Mouse (Mus musculus) adrenal gland, adult 2 months (tissue): ENCODE data around the gene Olfr49. TPM values are rescaled to one million over a fixed set of nuclear protein-coding genes. Genes with fewer than 3 reads are reported as not detected.
"Not testable (repeated sequence)": the region's sequence is repeated elsewhere in the genome, so short reads cannot be mapped to it uniquely, and the experiment has no call there.

ENCODE experiments used
- DNase-seq: peaks from one replicate; pipeline ENCODE4 v3.0.0; 2021
- polyA plus RNA-seq: library from polyadenylated mRNA; depleted of rRNA; stranded (reverse); fragments of >200 nt; gene quantifications from 2 replicates; pipeline ENCODE4 v1.2.3, GENCODE M21; 2012; rRNA removed
- total RNA-seq, 2 experiments: library from RNA; stranded (reverse); gene quantifications; 2 replicates each; pipeline ENCODE4 v1.2.3; 2021

Gene Olfr49
- total and polyA plus RNA-seq, 3 experiments, result not detected

DNA sequence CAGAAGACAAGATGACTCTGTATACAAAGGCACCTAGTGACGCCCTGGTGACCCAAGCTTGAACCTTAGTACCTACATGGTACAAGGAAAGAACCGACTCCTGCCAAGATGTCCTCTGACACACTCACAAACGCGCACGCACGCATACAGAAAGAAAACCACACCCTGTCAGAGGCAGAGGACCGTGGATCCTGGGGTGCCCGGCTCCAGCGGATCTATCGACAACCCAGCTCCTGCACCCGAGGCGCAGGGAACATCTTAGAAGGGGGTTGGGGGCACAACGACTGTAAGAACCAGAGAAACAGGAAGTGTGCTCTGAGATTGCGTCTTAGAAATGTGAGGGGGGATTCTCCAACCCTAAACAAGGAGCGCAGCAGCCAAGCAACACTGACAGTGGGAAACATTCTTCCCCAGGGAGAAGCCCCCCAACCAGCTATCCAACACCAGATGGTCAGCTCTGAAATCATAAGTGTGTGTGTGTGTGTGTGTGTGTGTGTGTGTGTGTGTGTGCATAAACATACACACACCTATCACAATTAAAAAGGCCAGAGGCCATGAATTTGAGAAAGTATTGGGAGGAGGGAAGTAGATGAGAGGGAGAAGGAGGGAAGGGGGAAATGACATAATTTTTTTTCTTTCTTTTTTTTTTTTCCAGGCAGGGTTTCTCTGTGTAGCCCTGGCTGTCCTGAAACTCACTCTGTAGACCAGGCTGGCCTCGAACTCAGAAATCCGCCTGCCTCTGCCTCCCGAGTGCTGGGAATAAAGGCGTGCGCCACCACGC is 53.4 kb downstream of the Olfr49 start:
- DNase-seq, result no peak

DNA sequence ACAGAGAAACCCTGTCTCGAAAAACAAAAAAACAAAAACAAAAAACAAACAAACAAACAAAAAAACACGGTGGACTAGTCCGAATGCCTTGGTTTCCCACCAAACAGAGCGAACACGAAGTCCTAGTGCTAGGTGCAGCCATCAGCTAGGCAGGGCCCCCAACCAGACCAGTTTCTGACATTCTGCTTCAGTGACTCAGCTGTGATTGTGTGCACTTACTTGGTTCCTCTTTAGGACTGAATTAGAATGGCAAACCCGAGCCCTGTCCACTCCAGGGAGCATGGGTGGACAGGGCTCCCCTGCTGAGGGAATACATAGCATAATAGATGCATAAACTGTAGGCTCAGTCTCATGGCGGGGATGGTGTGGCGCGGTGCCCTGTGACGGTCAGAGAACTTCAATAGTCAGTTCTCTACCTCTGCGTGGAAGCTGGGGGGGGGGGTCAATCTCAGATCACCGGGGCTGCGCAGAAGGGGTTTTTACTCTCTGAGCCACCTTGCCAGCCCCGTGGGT is 54.0 kb downstream of the Olfr49 start:
- DNase-seq, result no peak

DNA sequence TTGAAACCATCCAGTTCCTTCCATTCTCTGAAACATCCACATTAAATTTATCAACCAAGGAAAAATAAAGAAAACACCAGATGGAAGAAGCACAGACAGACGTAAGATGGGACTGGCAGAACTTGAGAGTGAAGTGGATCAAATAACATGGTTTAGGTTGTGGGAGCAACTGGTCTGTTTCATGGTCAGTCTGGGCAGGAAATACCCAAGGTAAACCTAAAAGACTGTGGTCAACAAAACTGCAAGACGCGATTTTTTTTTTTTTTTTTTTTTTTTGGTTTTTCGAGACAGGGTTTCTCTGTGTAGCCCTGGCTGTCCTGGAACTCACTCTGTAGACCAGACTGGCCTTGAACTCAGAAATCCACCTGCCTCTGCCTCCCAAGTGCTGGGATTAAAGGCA is 54.9 kb downstream of the Olfr49 start:
- not testable (repeated sequence) for DNase-seq

DNA sequence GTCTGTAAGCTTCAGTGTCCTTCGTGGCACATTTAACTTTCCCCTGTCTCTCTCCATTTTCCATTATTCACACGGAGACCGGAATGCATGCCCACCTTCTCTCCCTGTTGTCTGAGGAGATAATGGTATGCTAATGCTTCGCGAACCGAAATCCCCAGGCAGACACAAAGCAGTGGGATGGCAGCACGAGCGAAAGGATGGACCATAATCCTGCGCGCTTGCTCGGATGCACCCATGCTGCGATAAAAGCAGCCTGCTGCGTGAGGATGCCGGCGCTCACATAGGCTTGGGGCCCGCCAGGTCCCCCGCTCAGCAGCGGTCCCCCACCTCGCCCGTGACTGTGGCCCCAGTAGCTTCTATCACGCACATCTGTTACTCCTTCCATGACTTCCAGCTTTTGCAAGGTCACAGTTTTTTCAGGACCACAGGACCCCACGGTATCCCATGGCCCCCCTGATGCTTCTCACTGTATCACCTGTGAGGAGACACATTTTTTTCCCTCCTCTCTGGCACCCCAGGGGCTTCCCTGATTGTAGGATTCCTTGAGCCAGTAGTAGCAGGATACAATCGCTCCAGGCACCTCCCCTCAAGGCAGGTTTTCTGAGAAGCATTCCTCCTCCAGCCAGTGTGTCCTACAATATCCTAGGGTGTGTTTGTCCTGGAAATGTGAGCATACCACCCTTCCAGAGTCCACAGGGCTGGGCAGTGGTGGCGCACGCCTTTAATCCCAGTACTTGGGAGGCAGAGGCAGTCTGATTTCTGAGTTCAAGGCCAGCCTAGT is 55.6 kb downstream of the Olfr49 start:
- no peak for DNase-seq

DNA sequence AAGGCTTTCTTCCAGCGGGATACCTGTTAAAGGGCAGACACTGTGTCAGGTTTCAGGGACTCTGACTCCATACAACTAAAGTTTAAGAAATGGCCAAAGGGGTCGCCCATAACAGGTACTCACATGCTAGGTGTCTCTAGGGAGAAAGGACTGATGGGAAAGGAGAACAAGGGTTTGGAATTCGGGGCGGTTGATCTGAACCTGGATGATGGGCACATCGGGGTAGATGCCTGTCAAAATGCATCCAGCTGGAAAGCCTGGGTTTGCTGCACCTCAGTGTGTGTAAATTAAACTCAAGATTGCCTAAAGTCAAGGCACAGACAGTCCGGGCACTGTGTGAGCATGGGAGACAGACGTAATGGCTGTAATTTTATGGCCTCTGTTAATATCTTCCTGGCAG is 56.2 kb downstream of the Olfr49 start:
- DNase-seq, result no peak

Other genes with a start within 250 kb of the Olfr49 start
- gene Dad1, start 30.8 kb downstream of the Olfr49 start, total RNA-seq, result 100 to 1,000 TPM; 385 to 398 TPM
- 1,369 and 1,819 TPM in 2 replicates for gene Dad1, start 30.8 kb downstream of the Olfr49 start, polyA plus RNA-seq
- gene Abhd4, start 30.8 kb downstream of the Olfr49 start, total RNA-seq, result 100 to 1,000 TPM; 490 to 694 TPM
- 397 and 541 TPM in 2 replicates for gene Abhd4, start 30.8 kb downstream of the Olfr49 start, polyA plus RNA-seq
- gene Oxa1l, start 75.9 kb upstream of the Olfr49 start, total RNA-seq, result 100 to 1,000 TPM in 1 of 2 experiments, 10 to 100 TPM in 1; 95.8 to 109 TPM
- gene Oxa1l, start 75.9 kb upstream of the Olfr49 start, polyA plus RNA-seq, result 461 and 500 TPM in 2 replicates
- 1 to 10 TPM; 2.8 to 3.9 TPM for gene Slc7a7, start 132.8 kb upstream of the Olfr49 start, total RNA-seq
- 3.7 and 4.2 TPM in 2 replicates for gene Slc7a7, start 132.8 kb upstream of the Olfr49 start, polyA plus RNA-seq
- 100 to 1,000 TPM; 162 to 202 TPM for gene Mrpl52, start 142.0 kb upstream of the Olfr49 start, total RNA-seq
- gene Mrpl52, start 142.0 kb upstream of the Olfr49 start, polyA plus RNA-seq, result 2,091 and 3,081 TPM in 2 replicates
- 10 to 100 TPM; 36.2 to 39.9 TPM for gene Mmp14, start 146.7 kb upstream of the Olfr49 start, total RNA-seq
- gene Mmp14, start 146.7 kb upstream of the Olfr49 start, polyA plus RNA-seq, result 173 and 192 TPM in 2 replicates
- gene Lrp10, start 179.2 kb upstream of the Olfr49 start, total RNA-seq, result 100 to 1,000 TPM; 116 to 139 TPM
- gene Lrp10, start 179.2 kb upstream of the Olfr49 start, polyA plus RNA-seq, result 262 and 276 TPM in 2 replicates
- under 1 TPM; 0.29 to 0.45 TPM for gene Rem2, start 191.2 kb upstream of the Olfr49 start, total RNA-seq
- gene Rem2, start 191.2 kb upstream of the Olfr49 start, polyA plus RNA-seq, result 0.40 and 0.49 TPM in 2 replicates
- 10 to 100 TPM; 45.2 to 47.4 TPM for gene Prmt5, start 232.6 kb upstream of the Olfr49 start, total RNA-seq
- 39.1 and 44.3 TPM in 2 replicates for gene Prmt5, start 232.6 kb upstream of the Olfr49 start, polyA plus RNA-seq